Mouse (Mus musculus) kidney, postnatal 0 days (tissue): ENCODE results near the gene Traf3ip2. TPM values are rescaled to one million over a fixed set of nuclear protein-coding genes. Genes with fewer than 3 reads are reported as not detected.
A peak's percentile ranks its signal among the peaks of the same experiment; 100 is the strongest.

ENCODE experiments used
- ATAC-seq: fragments of 200-750 bp; cut with Nextera tagmentation; replicated peaks from 2 replicates; pipeline ENCODE4 v1.8.0; 2017; ENCODE audit warnings: low read depth, moderate number of reproducible peaks, moderate TSS enrichment, moderate library complexity; ENCODE audit not compliant: low FRiP score
- DNase-seq: peaks from one replicate; pipeline ENCODE4 v3.0.0-alpha.2; 2016; ENCODE audit warnings: low spot score
- H3K27ac ChIP-seq: fragments of 300-500 bp; sonication (generic); 2 replicates; pipeline ENCODE4 v1.5.1; 2014; ENCODE audit warnings: mild to moderate bottlenecking
- H3K27me3 ChIP-seq: fragments of 300-500 bp; sonication (generic); 2 replicates; pipeline ENCODE4 v1.6.1; 2014; ENCODE audit warnings: low read length, mixed read lengths; ENCODE audit not compliant: insufficient read depth
- H3K36me3 ChIP-seq: fragments of 300-500 bp; sonication (generic); 2 replicates; pipeline ENCODE4 v1.6.1; 2014; ENCODE audit warnings: low read length, mixed read lengths; ENCODE audit not compliant: insufficient read depth
- H3K4me1 ChIP-seq: fragments of 300-500 bp; sonication (generic); replicated peaks from 2 replicates; pipeline ENCODE4 v1.6.1; 2014; ENCODE audit warnings: antibody characterized with exemption, low read length, mixed read lengths; ENCODE audit not compliant: insufficient read depth
- H3K4me2 ChIP-seq: fragments of 300-500 bp; sonication (generic); 2 replicates; pipeline ENCODE4 v1.6.1; 2014; ENCODE audit warnings: mild to moderate bottlenecking, low read length, moderate library complexity, mixed read lengths
- H3K4me3 ChIP-seq: fragments of 300-500 bp; sonication (generic); replicated peaks from 2 replicates; pipeline ENCODE4 v1.5.1; 2014; ENCODE audit warnings: low read depth, low read length
- H3K9ac ChIP-seq: fragments of 300-500 bp; sonication (generic); 2 replicates; pipeline ENCODE4 v1.6.1; 2014; ENCODE audit warnings: low read depth, low read length
- H3K9me3 ChIP-seq: fragments of 300-500 bp; sonication (generic); replicated peaks from 2 replicates; pipeline ENCODE4 v1.6.1; 2016; ENCODE audit warnings: low read length, inconsistent platforms, mixed read lengths
- CTCF ChIP-seq: IDR thresholded peaks from 2 replicates; pipeline ENCODE4 v1.5.1; 2016; ENCODE audit warnings: antibody characterized with exemption, low read depth, mild to moderate bottlenecking, moderate library complexity
- WGBS: fragments of 180-500 bp; shearing (Covaris S2); extraction: QIAGEN DNeasy Blood & Tissue Kit; methylation state at CpG from one replicate; pipeline ENCODE4 v1.1.7; 2014; 5-methylcytosine and 5-hydroxymethylcytosine counted together
- polyA plus RNA-seq: library from polyadenylated mRNA; unstranded; fragments of >200 nt; fragmentation: Nextera tagmentation; extraction: Ambion mirVana; gene quantifications from 2 replicates; pipeline ENCODE4 v1.2.1, GENCODE M21; 2015

The Traf3ip2 gene
- polyA plus RNA-seq, result 15.0 TPM in 2 replicates

- no peak for TF ChIP-seq CTCF
- ATAC-seq, result no peak
- no peaks in the 10 kb centered on the region for H3K9me3 ChIP-seq
- no peaks in the 10 kb centered on the region for H3K36me3 ChIP-seq
- H3K27me3 ChIP-seq, result no peaks in the 10 kb centered on the region
- H3K27ac ChIP-seq, result peak within 1 kb of the TSS; percentile 97
- peak within 1 kb of the TSS; percentile 71 for H3K4me2 ChIP-seq
- H3K4me1 ChIP-seq, result peaks cover 25% of the 10 kb centered on the region
- WGBS, result 19% methylated on average over 4 of the region's 4 CpGs
- H3K9ac ChIP-seq, result peak within 1 kb of the TSS; percentile 65
- no peak for DNase-seq
- peak within 1 kb of the TSS; percentile 35 for H3K4me3 ChIP-seq
These were observed at the start of gene Traf3ip2 for GRCm38 (mm10) chr10:39612633-39612988. Gene Traf3ip2 (plus strand): TSS chr10:39612934.

GRCm38 (mm10) chr10:39563552-39564223, 49.0 kb upstream of the Traf3ip2 start:
- DNase-seq, result peak; percentile 56
- Histone ChIP-seq H3K4me3 (no peak overlapping the region), H3K27ac (peak overlapping the region; percentile 3; the same call in 1 of the 2 replicates), H3K9me3 (no peaks in the 10 kb centered on the region), H3K9ac (no peak overlapping the region), H3K4me1 (peaks cover 21% of the 10 kb centered on the region), H3K4me2 (no peak overlapping the region; the same call in 1 of the 2 replicates), H3K36me3 (no peaks in the 10 kb centered on the region), H3K27me3 (no peaks in the 10 kb centered on the region)
- 28% methylated on average over 24 of the region's 24 CpGs for WGBS
- ATAC-seq, result peak; percentile 43; the same call in 1 of the 2 replicates
- no peak for TF ChIP-seq CTCF

GRCm38 (mm10) chr10:39566901-39567300, 45.8 kb upstream of the Traf3ip2 start:
- Histone ChIP-seq H3K36me3 (no peaks in the 10 kb centered on the region), H3K9me3 (no peaks in the 10 kb centered on the region), H3K27ac (no peak overlapping the region), H3K4me3 (no peak overlapping the region), H3K4me2 (no peak overlapping the region), H3K4me1 (peaks cover 16% of the 10 kb centered on the region), H3K27me3 (no peaks in the 10 kb centered on the region), H3K9ac (no peak overlapping the region)
- 84% methylated on average over 12 of the region's 12 CpGs for WGBS
- TF ChIP-seq CTCF, result no peak
- ATAC-seq (no peak), DNase-seq (no peak)

GRCm38 (mm10) chr10:39568991-39569390, 43.7 kb upstream of the Traf3ip2 start:
- Histone ChIP-seq H3K4me3 (no peak overlapping the region), H3K27me3 (no peaks in the 10 kb centered on the region), H3K4me1 (peaks cover 9% of the 10 kb centered on the region; the same call in 1 of the 2 replicates), H3K9me3 (no peaks in the 10 kb centered on the region), H3K4me2 (no peak overlapping the region), H3K27ac (no peak overlapping the region), H3K36me3 (no peaks in the 10 kb centered on the region), H3K9ac (no peak overlapping the region)
- no peak for TF ChIP-seq CTCF
- WGBS, result 37% methylated on average over 4 of the region's 4 CpGs
- peak; percentile 75 for DNase-seq
- no peak for ATAC-seq

GRCm38 (mm10) chr10:39571011-39571410, 41.7 kb upstream of the Traf3ip2 start:
- 45% methylated on average over 7 of the region's 7 CpGs for WGBS
- peaks cover 9% of the 10 kb centered on the region; the same call in 1 of the 2 replicates for H3K4me1 ChIP-seq
- DNase-seq (peak; percentile 32), ATAC-seq (no peak; the same call in 1 of the 2 replicates)
- H3K27ac ChIP-seq, result no peak overlapping the region
- TF ChIP-seq CTCF, result no peak
- no peaks in the 10 kb centered on the region for H3K27me3 ChIP-seq
- H3K9me3 ChIP-seq, result no peaks in the 10 kb centered on the region
- H3K9ac ChIP-seq, result no peak overlapping the region
- H3K36me3 ChIP-seq, result no peaks in the 10 kb centered on the region
- no peak overlapping the region for H3K4me2 ChIP-seq
- H3K4me3 ChIP-seq, result no peak overlapping the region

- WGBS, result 43% methylated on average over 9 of the region's 9 CpGs
- no peak for DNase-seq
- no peak for TF ChIP-seq CTCF
- Histone ChIP-seq H3K4me1 (peaks cover 9% of the 10 kb centered on the region; the same call in 1 of the 2 replicates), H3K27ac (no peak overlapping the region), H3K36me3 (no peaks in the 10 kb centered on the region), H3K27me3 (no peaks in the 10 kb centered on the region), H3K9ac (no peak overlapping the region), H3K4me3 (no peak overlapping the region), H3K4me2 (no peak overlapping the region), H3K9me3 (no peaks in the 10 kb centered on the region)
- ATAC-seq, result no peak
These were observed 40.6 kb upstream of the Traf3ip2 start for GRCm38 (mm10) chr10:39572050-39572671.
